Mouse (Mus musculus) ES-E14 (cell line): ENCODE results near the gene Spata31d1b.

Experiments used
- CHD2 ChIP-seq: IDR thresholded peaks from 2 replicates; pipeline ENCODE4 v1.6.1; 2014; ENCODE audit warnings: mild to moderate bottlenecking, low read depth, low read length, inconsistent platforms
- HCFC1 ChIP-seq: IDR thresholded peaks from 2 replicates; pipeline ENCODE4 v1.6.1; 2012; ENCODE audit warnings: low read length, inconsistent platforms, borderline replicate concordance; ENCODE audit not compliant: insufficient read depth
- MAFK ChIP-seq: IDR thresholded peaks from 2 replicates; pipeline ENCODE4 v1.6.1; 2014; ENCODE audit warnings: mild to moderate bottlenecking, low read depth, low read length, inconsistent platforms; ENCODE audit not compliant: insufficient read depth
- ZC3H11A ChIP-seq: IDR thresholded peaks from 2 replicates; pipeline ENCODE4 v1.6.1; 2012; ENCODE audit warnings: low read depth, mild to moderate bottlenecking, inconsistent platforms, low read length, borderline replicate concordance
- ZNF384 ChIP-seq: IDR thresholded peaks from 2 replicates; pipeline ENCODE4 v1.6.1; 2012; ENCODE audit warnings: low read depth, low read length, inconsistent platforms

GRCm38 (mm10) chr13:59704562-59704961, 7.5 kb upstream of the Spata31d1b start:
- no peak for TF ChIP-seq ZNF384
- no peak for TF ChIP-seq ZC3H11A
- TF ChIP-seq HCFC1 = no peak
- TF ChIP-seq CHD2 = no peak
- no peak for TF ChIP-seq MAFK
